Mouse (Mus musculus) layer of hippocampus, postnatal 14 days (tissue): Measurements from ENCODE around the gene Tmem144. TPM values are rescaled to one million over a fixed set of nuclear protein-coding genes. Genes with fewer than 3 reads are reported as not detected.

ENCODE experiments used
- DNase-seq, 2 experiments: peaks; one replicate each; pipeline ENCODE4 v3.0.0; 2021 to 2022; ENCODE audit warnings: low spot score in 2 of 2, mixed read lengths in 1 of 2
- long read RNA-seq, 2 experiments: library from polyadenylated mRNA; stranded (forward); transcript quantifications; one replicate each; pipeline ENCODE4 v2.0.0; 2021
- total RNA-seq, 2 experiments: library from RNA; stranded (reverse); gene quantifications; 2 replicates each; pipeline ENCODE4 v1.2.3; 2021

Tmem144 gene
- total RNA-seq: 10 to 100 TPM; 16.9 to 18.7 TPM
- long read RNA-seq, experiment 1, partial matches to known transcripts: 2 of 20 reads
- long read RNA-seq, experiment 1, other reads (novel, unspliced or antisense): 16 of 20 reads
- long read RNA-seq, experiment 2, partial matches to known transcripts: 1 of 27 reads
- long read RNA-seq, experiment 2, other reads (novel, unspliced or antisense): 24 of 27 reads

GRCm38 (mm10) chr3:79852654-79853166 lies at the start of gene Tmem144:
Gene Tmem144 (minus strand): TSS chr3:79852773.
- no peak for DNase-seq

- no peak for DNase-seq
These were observed 49.2 kb upstream of the Tmem144 start for GRCm38 (mm10) chr3:79901734-79902133.

GRCm38 (mm10) chr3:79901321-79901720 lies 48.7 kb upstream of the Tmem144 start:
- DNase-seq: no peak

GRCm38 (mm10) chr3:79900502-79900901 lies 47.9 kb upstream of the Tmem144 start:
- DNase-seq: no peak

GRCm38 (mm10) chr3:79899906-79900305 lies 47.3 kb upstream of the Tmem144 start:
- DNase-seq: no peak

- DNase-seq: no peak
These were observed 45.9 kb upstream of the Tmem144 start for GRCm38 (mm10) chr3:79898514-79898913.

GRCm38 (mm10) chr3:79897534-79898370 lies 45.2 kb upstream of the Tmem144 start:
- DNase-seq: peak in 1 of 2 experiments; percentile 22

- DNase-seq: no peak
These were observed 35.4 kb upstream of the Tmem144 start for GRCm38 (mm10) chr3:79887966-79888365.

- DNase-seq: peak in 1 of 2 experiments; percentile 55
These were observed 34.7 kb upstream of the Tmem144 start for GRCm38 (mm10) chr3:79887161-79887855.

- no peak for DNase-seq
These were observed 34.0 kb upstream of the Tmem144 start for GRCm38 (mm10) chr3:79886357-79887091.

- no peak for DNase-seq
These were observed 33.2 kb upstream of the Tmem144 start for GRCm38 (mm10) chr3:79885686-79886356.

GRCm38 (mm10) chr3:79884761-79885189 lies 32.2 kb upstream of the Tmem144 start:
- DNase-seq: peak; percentile 63 to 77

- no peak for DNase-seq
These were observed 31.7 kb upstream of the Tmem144 start, which contains the start of gene Fam198b for GRCm38 (mm10) chr3:79884305-79884704. Gene Fam198b (plus strand): TSS chr3:79884533.

- peak in 1 of 2 experiments; percentile 73 for DNase-seq
These were observed 30.5 kb upstream of the Tmem144 start for GRCm38 (mm10) chr3:79883092-79883491.

- no peak for DNase-seq
These were observed 29.1 kb upstream of the Tmem144 start for GRCm38 (mm10) chr3:79881645-79882044.

- no peak for DNase-seq
These were observed 26.7 kb upstream of the Tmem144 start for GRCm38 (mm10) chr3:79879246-79879645.

GRCm38 (mm10) chr3:79878350-79878749 lies 25.8 kb upstream of the Tmem144 start:
- no peak for DNase-seq

GRCm38 (mm10) chr3:79875471-79875870 lies 22.9 kb upstream of the Tmem144 start:
- no peak for DNase-seq

GRCm38 (mm10) chr3:79867121-79867709 lies 14.6 kb upstream of the Tmem144 start:
- DNase-seq: peak in 1 of 2 experiments; percentile 79

GRCm38 (mm10) chr3:79866526-79866925 lies 14.0 kb upstream of the Tmem144 start:
- no peak for DNase-seq
